Mouse (Mus musculus) large intestine, adult 2 months (tissue): Measurements from ENCODE around the gene Cttnbp2. TPM values are rescaled to one million over a fixed set of nuclear protein-coding genes. Genes with fewer than 3 reads are reported as not detected.
"Not testable (repeated sequence)": the region's sequence is repeated elsewhere in the genome, so short reads cannot be mapped to it uniquely, and the experiment has no call there.

ENCODE experiments used
- DNase-seq: peaks from one replicate; pipeline ENCODE4 v3.0.0-alpha.2; 2012; ENCODE audit warnings: low read depth, low spot score
- WGBS: fragments of 180-500 bp; shearing (Covaris S2); methylation state at CpG from one replicate; pipeline ENCODE4 v1.1.7; 2018; 5-methylcytosine and 5-hydroxymethylcytosine counted together
- polyA plus RNA-seq: library from polyadenylated mRNA; depleted of rRNA; stranded (reverse); fragments of >200 nt; gene quantifications from 2 replicates; pipeline ENCODE4 v1.2.3, GENCODE M21; 2012

Cttnbp2 gene
- polyA plus RNA-seq, 1 experiment: 0.47 TPM

- WGBS: 85% methylated on average over 3 of the region's 3 CpGs
- DNase-seq: no peak
These were observed 90.3 kb downstream of the Cttnbp2 start for GRCm38 (mm10) chr6:18424367-18424766.

GRCm38 (mm10) chr6:18423112-18423511 is 91.5 kb downstream of the Cttnbp2 start:
- 90% methylated on average over 6 of the region's 6 CpGs for WGBS
- no peak for DNase-seq

- WGBS: 85% methylated on average over 2 of the region's 2 CpGs
- DNase-seq: no peak
These were observed 93.1 kb downstream of the Cttnbp2 start for GRCm38 (mm10) chr6:18421561-18421960.

GRCm38 (mm10) chr6:18420660-18421059 is 94.0 kb downstream of the Cttnbp2 start:
- WGBS: 47% methylated on average over 9 of the region's 9 CpGs

GRCm38 (mm10) chr6:18417866-18418454 is 96.7 kb downstream of the Cttnbp2 start:
- WGBS: 45% methylated on average over 6 of the region's 6 CpGs
- DNase-seq: no peak

More at GRCm38 (mm10) chr6:18420660-18421059, 94.0 kb downstream of the Cttnbp2 start:
- peak; percentile 6 for DNase-seq

GRCm38 (mm10) chr6:18415961-18416360 is 98.7 kb downstream of the Cttnbp2 start:
- DNase-seq: no peak
- WGBS: 91% methylated on average over 4 of the region's 4 CpGs

GRCm38 (mm10) chr6:18411505-18412225 is 103.0 kb downstream of the Cttnbp2 start:
- 100% methylated on average over 1 of the region's 1 CpGs for WGBS
- no peak for DNase-seq

- no peak for DNase-seq
- WGBS: 92% methylated on average over 7 of the region's 7 CpGs
These were observed 106.2 kb downstream of the Cttnbp2 start for GRCm38 (mm10) chr6:18408445-18408844.

- 91% methylated on average over 1 of the region's 1 CpGs for WGBS
- no peak for DNase-seq
These were observed 113.5 kb downstream of the Cttnbp2 start for GRCm38 (mm10) chr6:18401066-18401674.

GRCm38 (mm10) chr6:18381380-18381779 is 133.3 kb downstream of the Cttnbp2 start:
- DNase-seq: no peak
- WGBS: 73% methylated on average over 2 of the region's 2 CpGs

- 85% methylated on average over 13 of the region's 13 CpGs for WGBS
- no peak for DNase-seq
These were observed 134.1 kb downstream of the Cttnbp2 start for GRCm38 (mm10) chr6:18380300-18381202.

GRCm38 (mm10) chr6:18377755-18378154 is 136.9 kb downstream of the Cttnbp2 start:
- not testable (repeated sequence) for DNase-seq
- WGBS: 87% methylated on average over 2 of the region's 2 CpGs

- WGBS: 47% methylated on average over 4 of the region's 4 CpGs
- DNase-seq: no peak
These were observed 139.9 kb downstream of the Cttnbp2 start for GRCm38 (mm10) chr6:18374744-18375143.

GRCm38 (mm10) chr6:18373652-18374051 is 141.0 kb downstream of the Cttnbp2 start:
- 52% methylated on average over 1 of the region's 1 CpGs for WGBS
- DNase-seq: no peak

GRCm38 (mm10) chr6:18372447-18373228 is 142.0 kb downstream of the Cttnbp2 start:
- WGBS: 13% methylated on average over 7 of the region's 7 CpGs
- DNase-seq: peak; percentile 93

- 87% methylated on average over 4 of the region's 4 CpGs for WGBS
- DNase-seq: no peak
These were observed 144.9 kb downstream of the Cttnbp2 start for GRCm38 (mm10) chr6:18369723-18370122.

- WGBS: 39% methylated on average over 3 of the region's 3 CpGs
- DNase-seq: no peak
These were observed 145.6 kb downstream of the Cttnbp2 start for GRCm38 (mm10) chr6:18369054-18369453.

GRCm38 (mm10) chr6:18362232-18362631 is 152.4 kb downstream of the Cttnbp2 start:
- WGBS: 79% methylated on average over 5 of the region's 5 CpGs
- no peak for DNase-seq

- no peak for DNase-seq
These were observed 153.7 kb downstream of the Cttnbp2 start for GRCm38 (mm10) chr6:18360955-18361354.
